Mouse (Mus musculus) hindbrain, postnatal 0 days (tissue): ENCODE measurements around the gene Tcerg1l. TPM values are rescaled to one million over a fixed set of nuclear protein-coding genes. Genes with fewer than 3 reads are reported as not detected.

Experiments used
- ATAC-seq: fragments of 200-750 bp; cut with Nextera tagmentation; 2 replicates; pipeline ENCODE4 v1.8.0; 2017; ENCODE audit warnings: mild to moderate bottlenecking, moderate TSS enrichment, moderate library complexity
- DNase-seq: peaks from one replicate; pipeline ENCODE4 v3.0.0-alpha.2; 2015; ENCODE audit warnings: low spot score
- H3K27ac ChIP-seq: fragments of 300-500 bp; sonication (generic); 2 replicates; pipeline ENCODE4 v1.5.1; 2014; ENCODE audit warnings: mild to moderate bottlenecking
- H3K27me3 ChIP-seq: fragments of 300-500 bp; sonication (generic); 2 replicates; pipeline ENCODE4 v1.6.1; 2014; ENCODE audit warnings: low read length, mixed read lengths; ENCODE audit not compliant: insufficient read depth
- H3K36me3 ChIP-seq: fragments of 300-500 bp; sonication (generic); 2 replicates; pipeline ENCODE4 v1.6.1; 2014; ENCODE audit warnings: low read length, mixed read lengths; ENCODE audit not compliant: insufficient read depth
- H3K4me1 ChIP-seq: fragments of 300-500 bp; sonication (generic); 2 replicates; pipeline ENCODE4 v1.6.1; 2014; ENCODE audit warnings: antibody characterized with exemption, low read length, mixed read lengths; ENCODE audit not compliant: insufficient read depth
- H3K4me2 ChIP-seq: fragments of 300-500 bp; sonication (generic); 2 replicates; pipeline ENCODE4 v1.6.1; 2014; ENCODE audit warnings: low read depth, mild to moderate bottlenecking, low read length, moderate library complexity, mixed read lengths
- H3K4me3 ChIP-seq: fragments of 300-500 bp; sonication (generic); 2 replicates; pipeline ENCODE4 v1.5.1; 2014; ENCODE audit warnings: low read length
- H3K9ac ChIP-seq: fragments of 300-500 bp; sonication (generic); replicated peaks from 2 replicates; pipeline ENCODE4 v1.6.1; 2014; ENCODE audit warnings: mild to moderate bottlenecking, low read length, moderate library complexity, mixed read lengths
- H3K9me3 ChIP-seq: fragments of 300-500 bp; sonication (generic); 2 replicates; pipeline ENCODE4 v1.6.1; 2016; ENCODE audit warnings: low read length, mixed read lengths
- CTCF ChIP-seq: IDR thresholded peaks from 2 replicates; pipeline ENCODE4 v1.5.1; 2016; ENCODE audit warnings: antibody characterized with exemption, control low read depth, low read depth
- WGBS: fragments of 180-500 bp; shearing (Covaris S2); extraction: QIAGEN DNeasy Blood & Tissue Kit; methylation state at CpG from one replicate; pipeline ENCODE4 v1.1.7; 2014; 5-methylcytosine and 5-hydroxymethylcytosine counted together
- polyA plus RNA-seq: library from polyadenylated mRNA; unstranded; fragments of >200 nt; fragmentation: Nextera tagmentation; extraction: Ambion mirVana; gene quantifications from 2 replicates; pipeline ENCODE4 v1.2.1, GENCODE M21; 2015
- total RNA-seq: library from RNA; depleted of rRNA; stranded (reverse); fragments of >200 nt; gene quantifications from 2 replicates; pipeline ENCODE4 v1.2.3, GENCODE M21; 2014

The Tcerg1l gene
- total and polyA plus RNA-seq, 2 experiments from 2014 or later = 25.4 to 33.9 TPM

GRCm38 (mm10) chr7:138389941-138390340, 7.6 kb downstream of the Tcerg1l start:
- no peaks in the 10 kb centered on the region for H3K9me3 ChIP-seq
- no peaks in the 10 kb centered on the region for H3K4me1 ChIP-seq
- no peak overlapping the region for H3K4me3 ChIP-seq
- H3K27me3 ChIP-seq = no peaks in the 10 kb centered on the region
- no peaks in the 10 kb centered on the region for H3K36me3 ChIP-seq
- no peak overlapping the region for H3K4me2 ChIP-seq
- H3K27ac ChIP-seq = no peak overlapping the region
- no peak for ATAC-seq
- 91% methylated on average over 6 of the region's 6 CpGs for WGBS
- no peak for TF ChIP-seq CTCF
- no peak overlapping the region for H3K9ac ChIP-seq
- DNase-seq = no peak

GRCm38 (mm10) chr7:138389071-138389470, 8.5 kb downstream of the Tcerg1l start:
- TF ChIP-seq CTCF = no peak
- Histone ChIP-seq H3K27ac (no peak overlapping the region), H3K27me3 (no peaks in the 10 kb centered on the region), H3K4me2 (no peak overlapping the region), H3K4me1 (no peaks in the 10 kb centered on the region), H3K36me3 (no peaks in the 10 kb centered on the region), H3K4me3 (no peak overlapping the region), H3K9me3 (no peaks in the 10 kb centered on the region), H3K9ac (no peak overlapping the region)
- ATAC-seq = no peak
- WGBS = 84% methylated on average over 3 of the region's 3 CpGs
- no peak for DNase-seq

- no peaks in the 10 kb centered on the region for H3K36me3 ChIP-seq
- no peak overlapping the region for H3K4me2 ChIP-seq
- H3K9me3 ChIP-seq = no peaks in the 10 kb centered on the region
- no peak for TF ChIP-seq CTCF
- 33% methylated on average over 3 of the region's 3 CpGs for WGBS
- H3K4me3 ChIP-seq = no peak overlapping the region
- no peak overlapping the region for H3K9ac ChIP-seq
- H3K4me1 ChIP-seq = no peaks in the 10 kb centered on the region
- H3K27ac ChIP-seq = no peak overlapping the region
- DNase-seq = no peak
- H3K27me3 ChIP-seq = no peaks in the 10 kb centered on the region
- ATAC-seq = no peak
Measured at GRCm38 (mm10) chr7:138379221-138379620, 18.3 kb downstream of the Tcerg1l start.

- Histone ChIP-seq H3K36me3 (no peaks in the 10 kb centered on the region), H3K4me3 (no peak overlapping the region), H3K27ac (no peak overlapping the region), H3K27me3 (no peaks in the 10 kb centered on the region), H3K9ac (no peak overlapping the region), H3K4me2 (no peak overlapping the region), H3K9me3 (no peaks in the 10 kb centered on the region), H3K4me1 (no peaks in the 10 kb centered on the region)
- ATAC-seq = no peak
- DNase-seq = no peak
- WGBS = 86% methylated on average over 4 of the region's 4 CpGs
- no peak for TF ChIP-seq CTCF
Measured at GRCm38 (mm10) chr7:138378546-138378945, 19.0 kb downstream of the Tcerg1l start.

- H3K36me3 ChIP-seq = no peaks in the 10 kb centered on the region
- H3K27me3 ChIP-seq = no peaks in the 10 kb centered on the region
- H3K9ac ChIP-seq = no peak overlapping the region
- ATAC-seq = no peak
- H3K4me1 ChIP-seq = no peaks in the 10 kb centered on the region
- WGBS = 57% methylated on average over 7 of the region's 7 CpGs
- DNase-seq = no peak
- H3K4me2 ChIP-seq = no peak overlapping the region
- no peak for TF ChIP-seq CTCF
- no peak overlapping the region for H3K27ac ChIP-seq
- H3K9me3 ChIP-seq = no peaks in the 10 kb centered on the region
- H3K4me3 ChIP-seq = no peak overlapping the region
Measured at GRCm38 (mm10) chr7:138375573-138375972, 22.0 kb downstream of the Tcerg1l start.

GRCm38 (mm10) chr7:138374376-138374775, 23.2 kb downstream of the Tcerg1l start:
- Histone ChIP-seq H3K27ac (no peak overlapping the region), H3K4me1 (no peaks in the 10 kb centered on the region), H3K9ac (no peak overlapping the region), H3K4me3 (no peak overlapping the region), H3K27me3 (no peaks in the 10 kb centered on the region), H3K9me3 (no peaks in the 10 kb centered on the region), H3K4me2 (no peak overlapping the region), H3K36me3 (no peaks in the 10 kb centered on the region)
- ATAC-seq (no peak), DNase-seq (no peak)
- TF ChIP-seq CTCF = no peak
- WGBS = 76% methylated on average over 7 of the region's 7 CpGs

- ATAC-seq (no peak), DNase-seq (no peak)
- H3K4me1 ChIP-seq = no peaks in the 10 kb centered on the region
- no peak overlapping the region for H3K9ac ChIP-seq
- 82% methylated on average over 5 of the region's 5 CpGs for WGBS
- H3K4me3 ChIP-seq = no peak overlapping the region
- no peaks in the 10 kb centered on the region for H3K36me3 ChIP-seq
- H3K4me2 ChIP-seq = no peak overlapping the region
- no peak for TF ChIP-seq CTCF
- H3K27ac ChIP-seq = no peak overlapping the region
- no peaks in the 10 kb centered on the region for H3K9me3 ChIP-seq
- no peaks in the 10 kb centered on the region for H3K27me3 ChIP-seq
Measured at GRCm38 (mm10) chr7:138373530-138373929, 24.0 kb downstream of the Tcerg1l start.

GRCm38 (mm10) chr7:138367570-138367969, 30.0 kb downstream of the Tcerg1l start:
- Histone ChIP-seq H3K36me3 (no peaks in the 10 kb centered on the region), H3K4me2 (no peak overlapping the region), H3K27ac (no peak overlapping the region), H3K4me3 (no peak overlapping the region), H3K9me3 (no peaks in the 10 kb centered on the region), H3K9ac (no peak overlapping the region), H3K27me3 (no peaks in the 10 kb centered on the region), H3K4me1 (no peaks in the 10 kb centered on the region)
- 74% methylated on average over 7 of the region's 7 CpGs for WGBS
- ATAC-seq = no peak
- DNase-seq = no peak
- TF ChIP-seq CTCF = no peak
